Mouse (Mus musculus) CH12.LX (cell line): ENCODE data around the gene Gm44973. TPM values are rescaled to one million over a fixed set of nuclear protein-coding genes. Genes with fewer than 3 reads are reported as not detected.

Experiments
- DNase-seq: peaks from one replicate; pipeline ENCODE4 v3.0.0-alpha.2; 2013; ENCODE audit errors: extremely low read depth
- H3K27ac ChIP-seq: 2 replicates; pipeline ENCODE4 v1.5.1; 2012; ENCODE audit warnings: low read depth, mild to moderate bottlenecking, control low read depth, moderate library complexity; ENCODE audit not compliant: insufficient read depth
- H3K27me3 ChIP-seq: replicated peaks from 2 replicates; pipeline ENCODE3; 2012; ENCODE audit warnings: inconsistent platforms
- H3K36me3 ChIP-seq, 2 experiments: replicated peaks in 1 of 2; 2 replicates each; pipeline versions ENCODE3 to v1.6.1; 2012; ENCODE audit warnings: inconsistent platforms in 1 of 2, low read length in 1 of 2, mild to moderate bottlenecking in 1 of 2, mixed read lengths in 1 of 2, moderate library complexity in 1 of 2; ENCODE audit not compliant: control insufficient read depth in 1 of 2, insufficient read depth in 1 of 2
- H3K4me1 ChIP-seq, 2 experiments: 2 replicates each; pipeline ENCODE4 v1.6.1; 2012; ENCODE audit warnings: inconsistent platforms in 1 of 2, moderate library complexity in 1 of 2; ENCODE audit not compliant: insufficient read depth in 2 of 2, control insufficient read depth in 1 of 2
- H3K4me2 ChIP-seq: 2 replicates; pipeline ENCODE4 v1.6.1; 2012; ENCODE audit warnings: low read depth, mild to moderate bottlenecking, control low read depth; ENCODE audit not compliant: poor library complexity, insufficient read depth, severe bottlenecking
- H3K4me3 ChIP-seq, 3 experiments: fragments of 150-350 bp in 1 of 3; sonication (generic) in 1 of 3; replicated peaks in 1 of 3; 2 replicates each; pipeline versions ENCODE3 to v1.5.1; 2011 to 2012; ENCODE audit warnings: low read depth in 2 of 3, low read length in 2 of 3, mild to moderate bottlenecking in 2 of 3, moderate library complexity in 2 of 3, control low read depth in 1 of 3, improper control_type of control experiment in 1 of 3, inconsistent platforms in 1 of 3, mixed read lengths in 1 of 3; ENCODE audit not compliant: poor library complexity in 1 of 3
- H3K79me2 ChIP-seq: replicated peaks from 2 replicates; pipeline ENCODE4 v1.6.1; 2012; ENCODE audit warnings: mild to moderate bottlenecking, moderate library complexity; ENCODE audit not compliant: control insufficient read depth, poor library complexity, insufficient read depth, severe bottlenecking; ENCODE audit errors: extremely low read depth
- H3K9ac ChIP-seq: 2 replicates; pipeline ENCODE4 v1.6.1; 2012; ENCODE audit warnings: low read depth, mild to moderate bottlenecking, control low read depth, moderate library complexity; ENCODE audit not compliant: insufficient read depth
- H3K9me3 ChIP-seq: replicated peaks from 2 replicates; pipeline ENCODE3; 2012; ENCODE audit warnings: low read length, inconsistent platforms, mixed read lengths
- CHD2 ChIP-seq: IDR thresholded peaks from 2 replicates; pipeline ENCODE4 v1.6.1; 2011; ENCODE audit warnings: low read length, improper control_type of control experiment
- GABPA ChIP-seq: IDR thresholded peaks from 2 replicates; pipeline ENCODE4 v1.6.1; 2012; ENCODE audit warnings: low read depth, low read length, improper control_type of control experiment, inconsistent platforms; ENCODE audit not compliant: insufficient replicate concordance
- JUN ChIP-seq: IDR thresholded peaks from 2 replicates; pipeline ENCODE4 v1.6.1; 2011; ENCODE audit warnings: low read depth, mild to moderate bottlenecking, low read length, improper control_type of control experiment, moderate library complexity; ENCODE audit not compliant: insufficient read depth
- MAZ ChIP-seq: IDR thresholded peaks from 2 replicates; pipeline ENCODE4 v1.6.1; 2012; ENCODE audit warnings: low read depth, mild to moderate bottlenecking, inconsistent platforms, low read length, improper control_type of control experiment, moderate library complexity
- MXI1 ChIP-seq: IDR thresholded peaks from 2 replicates; pipeline ENCODE4 v1.6.1; 2011; ENCODE audit warnings: mild to moderate bottlenecking, low read depth, low read length, improper control_type of control experiment
- NELFE ChIP-seq: IDR thresholded peaks from 2 replicates; pipeline ENCODE4 v1.6.1; 2011; ENCODE audit warnings: low read depth, low read length, improper control_type of control experiment
- NRF1 ChIP-seq: IDR thresholded peaks from 2 replicates; pipeline ENCODE4 v1.6.1; 2014; ENCODE audit warnings: low read depth, mild to moderate bottlenecking, inconsistent platforms, low read length, improper control_type of control experiment, moderate library complexity
- POLR2AphosphoS2 ChIP-seq: IDR thresholded peaks from 2 replicates; pipeline ENCODE4 v1.6.1; 2011; ENCODE audit warnings: low read depth, low read length, improper control_type of control experiment
- TBP ChIP-seq: conservative IDR thresholded peaks from 2 replicates; pipeline ENCODE4 v1.6.1; 2011; ENCODE audit warnings: low read depth, low read length, improper control_type of control experiment
- ZKSCAN1 ChIP-seq: IDR thresholded peaks from 2 replicates; pipeline ENCODE4 v1.6.1; 2012; ENCODE audit warnings: low read depth, inconsistent platforms, low read length, improper control_type of control experiment, borderline replicate concordance
- ZNF384 ChIP-seq: IDR thresholded peaks from 2 replicates; pipeline ENCODE4 v1.6.1; 2012; ENCODE audit warnings: low read depth, low read length, improper control_type of control experiment, inconsistent platforms
- dilution Hi-C: fragments of 300-500 bp; cut with MboI; formaldehyde crosslinking; loops from 2 replicates; pipeline ENCODE4 v1.14.3; 2020; ENCODE audit warnings: low sequenced_read_pairs; ENCODE audit not compliant: extremely low pct_unique_long_range_greater_than_20kb, extremely low pct_ligation_motif_present
- in situ Hi-C: fragments of 300-500 bp; cut with MboI; formaldehyde crosslinking; loops from 3 replicates; pipeline ENCODE4 v1.14.3; 2019; ENCODE audit warnings: low sequenced_read_pairs, low pct_ligation_motif_present, low pct_unique_long_range_greater_than_20kb, mixed read lengths
- polyA plus RNA-seq: library from polyadenylated mRNA; unstranded; fragments of >175 nt; gene quantifications from 2 replicates; pipeline ENCODE4 v1.2.1, GENCODE M21; 2012; ENCODE audit warnings: low read depth; ENCODE audit not compliant: insufficient read length
- total RNA-seq, 2 experiments: library from RNA; depleted of rRNA; stranded (reverse); fragments of 300-350 nt in 1 of 2; fragments of >200 nt in 1 of 2; gene quantifications; 2 replicates each; pipeline ENCODE4 v1.2.3; 2012 to 2014

Gene Gm44973
- total and polyA plus RNA-seq, 3 experiments: 1.3 to 6.3 TPM; not detected in 1

DNA sequence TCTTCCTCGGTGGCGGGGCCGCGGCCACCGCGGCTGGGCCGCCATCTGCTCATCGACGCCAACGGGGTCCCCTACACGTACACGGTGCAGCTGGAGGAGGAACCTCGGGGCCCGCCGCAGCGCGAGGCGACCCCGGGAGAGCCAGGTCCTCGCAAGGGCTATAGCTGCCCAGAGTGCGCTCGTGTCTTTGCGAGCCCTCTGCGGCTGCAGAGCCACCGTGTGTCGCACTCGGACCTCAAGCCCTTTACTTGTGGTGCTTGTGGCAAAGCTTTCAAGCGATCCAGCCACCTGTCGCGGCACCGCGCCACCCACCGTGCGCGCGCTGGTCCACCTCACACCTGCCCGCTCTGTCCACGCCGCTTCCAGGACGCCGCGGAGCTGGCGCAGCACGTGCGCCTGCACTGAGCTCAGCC lies 37.6 kb downstream of the Gm44973 start:
- H3K36me3 ChIP-seq: peaks cover 0 to 15% of the 10 kb centered on the region in 2 experiments
- in situ Hi-C loops: loop anchor here (5.0 kb wide), 1 partner anchor 111 kb away; no protein-coding TSS in a partner anchor
- H3K9ac ChIP-seq: no peak overlapping the region
- DNase-seq: no peak
- peaks cover 6 to 19% of the 10 kb centered on the region in 2 experiments for H3K4me1 ChIP-seq
- dilution Hi-C loops: no loop called here
- H3K4me3 ChIP-seq: no peak overlapping the region
- no peaks in the 10 kb centered on the region for H3K79me2 ChIP-seq
- H3K27me3 ChIP-seq: no peaks in the 10 kb centered on the region
- H3K9me3 ChIP-seq: no peaks in the 10 kb centered on the region
- H3K27ac ChIP-seq: no peak overlapping the region
- no peak for TF ChIP-seq POLR2AphosphoS2
- no peak for TF ChIP-seq MXI1
- no peak for TF ChIP-seq ZNF384
- TF ChIP-seq, all 38 proteins: peak for 0
- no peak overlapping the region for H3K4me2 ChIP-seq

DNA sequence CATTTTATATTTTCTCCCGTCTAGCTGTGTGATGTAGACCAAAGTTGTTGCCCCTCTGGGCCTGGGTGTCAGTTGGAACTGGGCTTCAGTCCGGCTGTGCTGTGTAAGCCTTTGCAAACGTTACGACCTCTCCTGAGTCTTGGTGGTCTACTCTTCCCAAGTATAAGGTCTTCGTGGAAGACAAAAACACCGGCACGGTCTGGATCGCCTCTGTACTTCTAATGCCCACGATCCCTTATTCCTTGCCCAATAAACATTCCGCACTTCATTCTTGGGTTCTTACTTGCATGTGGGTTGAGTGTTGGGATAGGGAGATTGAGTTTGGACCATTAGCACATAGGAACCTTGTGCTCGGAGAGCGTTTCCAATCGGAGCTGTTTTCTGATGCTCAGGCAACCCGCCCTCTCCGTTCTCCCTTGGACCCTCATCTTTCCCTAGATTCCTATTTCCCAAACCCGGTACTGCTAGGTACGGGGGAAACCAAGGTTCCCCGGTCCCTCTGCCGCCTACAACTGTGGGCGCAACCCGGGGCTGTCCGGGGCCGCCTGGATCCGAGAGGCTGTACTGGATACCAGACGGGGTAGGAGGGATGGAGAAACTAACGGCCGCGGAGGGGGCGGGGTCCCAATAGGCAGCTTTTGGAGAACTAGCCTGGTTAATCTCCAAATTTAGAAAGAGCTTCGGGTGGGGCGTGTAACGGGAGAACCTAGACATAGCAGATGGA lies 38.3 kb downstream of the Gm44973 start:
- Histone ChIP-seq H3K4me2 (no peak overlapping the region), H3K4me3 (no peak overlapping the region), H3K9ac (no peak overlapping the region), H3K4me1 (peaks cover 7 to 26% of the 10 kb centered on the region in 2 experiments), H3K27me3 (no peaks in the 10 kb centered on the region), H3K79me2 (no peaks in the 10 kb centered on the region), H3K36me3 (peaks cover 0 to 13% of the 10 kb centered on the region in 2 experiments), H3K9me3 (no peaks in the 10 kb centered on the region), H3K27ac (no peak overlapping the region)
- in situ Hi-C loops (loop anchor here (5.0 kb wide), 1 partner anchor 111 kb away; no protein-coding TSS in a partner anchor), dilution Hi-C loops (no loop called here)
- no peak for DNase-seq
- TF ChIP-seq NRF1 (no peak), JUN (no peak)

DNA sequence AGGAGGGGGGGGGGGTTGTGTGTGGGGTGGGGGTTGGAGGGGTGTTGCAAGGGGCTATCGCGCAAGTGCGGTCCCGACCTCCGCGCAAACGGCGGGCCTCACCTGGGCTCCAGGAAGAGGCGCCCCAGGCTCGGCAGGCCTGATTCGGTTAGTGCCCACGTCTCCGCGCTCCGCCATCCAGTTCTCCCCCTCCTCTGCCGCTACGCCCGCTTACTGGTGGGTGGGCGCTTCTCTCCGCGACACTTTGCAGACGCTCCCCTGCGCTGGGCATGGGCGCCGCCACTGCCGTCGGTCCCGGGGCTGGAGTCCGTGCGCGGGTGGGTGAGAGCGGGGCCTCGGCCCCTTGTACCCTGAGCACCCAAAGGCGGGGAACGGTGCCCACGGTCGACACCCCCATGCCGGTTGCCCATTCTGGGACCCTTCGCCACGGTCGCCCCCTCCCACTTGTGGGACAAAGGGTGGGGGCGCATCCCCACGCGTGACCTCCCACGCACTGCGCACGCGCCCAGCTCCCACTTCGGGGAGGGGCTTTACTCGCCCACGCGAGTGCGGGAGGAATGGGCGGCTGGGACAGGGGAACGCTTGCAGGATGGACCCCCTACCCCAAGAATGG lies 41.5 kb downstream of the Gm44973 start:
- dilution Hi-C loops: no loop called here

More for the DNA sequence above, 41.5 kb downstream of the Gm44973 start:
- TF ChIP-seq CHD2 (no peak), MAZ (no peak), TBP (no peak), ZKSCAN1 (no peak), NELFE (no peak), GABPA (no peak)
- H3K36me3 ChIP-seq: peaks cover 0 to 16% of the 10 kb centered on the region in 2 experiments
- H3K79me2 ChIP-seq: no peaks in the 10 kb centered on the region
- H3K4me3 ChIP-seq: no peak overlapping the region
- peaks cover 2 to 33% of the 10 kb centered on the region in 2 experiments; a peak in 3 of 4 replicates for H3K4me1 ChIP-seq
- in situ Hi-C loops: no loop called here
- H3K9me3 ChIP-seq: no peaks in the 10 kb centered on the region
- no peaks in the 10 kb centered on the region for H3K27me3 ChIP-seq
- no peak overlapping the region for H3K9ac ChIP-seq
- DNase-seq: no peak
- H3K27ac ChIP-seq: no peak overlapping the region
- no peak overlapping the region for H3K4me2 ChIP-seq
